Mouse (Mus musculus) adrenal gland, postnatal 14 days (tissue): ENCODE measurements at regions not wholly inside any gene's neighbourhood (a gene's known extent, or its start where the extent isn't known, plus 50 kb on each side); places are given as distances from the start of the nearest gene placed in this dataset.
"Not testable (repeated sequence)": the region's sequence is repeated elsewhere in the genome, so short reads cannot be mapped to it uniquely, and the experiment has no call there.

Experiments
- DNase-seq: peaks from one replicate; pipeline ENCODE4 v3.0.0; 2021; ENCODE audit warnings: mixed read lengths

DNA sequence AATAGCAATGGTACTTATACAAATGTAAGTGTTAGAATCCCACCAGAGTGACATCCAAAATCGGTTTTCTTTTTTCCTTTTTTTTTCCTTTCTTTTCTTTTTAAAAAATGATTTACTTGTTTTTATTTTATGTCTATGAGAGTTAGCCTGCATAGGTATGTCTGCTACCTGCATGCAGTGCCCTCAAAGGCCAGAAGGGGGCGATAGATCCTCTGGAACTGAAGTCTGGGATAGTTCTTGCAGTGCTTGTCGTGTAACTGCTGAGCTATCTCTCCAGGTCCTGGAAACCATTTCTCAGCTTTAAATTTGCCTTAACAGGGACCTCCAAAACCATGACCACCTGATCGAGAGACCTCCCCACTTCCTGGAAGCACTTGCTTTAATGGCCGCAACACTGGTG lies 93.8 kb downstream of the Defb7 start:
- peak; percentile 4 for DNase-seq

DNA sequence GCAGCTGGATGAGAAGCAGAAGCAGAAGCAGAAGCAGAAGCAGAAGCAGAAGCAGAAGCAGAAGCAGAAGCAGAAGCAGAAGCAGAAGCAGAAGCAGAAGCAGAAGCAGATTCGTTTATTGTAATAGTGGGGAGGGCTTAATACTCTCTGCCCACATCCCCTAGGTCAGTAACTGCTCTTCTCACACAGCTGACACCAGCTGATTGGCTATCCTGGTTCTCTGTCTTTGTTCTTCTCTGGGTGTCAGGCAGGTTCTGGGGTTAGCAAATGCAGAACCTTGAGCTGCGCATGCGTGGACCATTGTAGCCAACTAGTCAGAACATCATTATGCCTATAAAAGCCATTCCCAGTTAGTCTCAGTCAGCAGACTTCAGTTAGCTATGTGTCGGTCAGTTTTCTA lies 106.6 kb downstream of the Defb7 start:
- DNase-seq, result not testable (repeated sequence)

DNA sequence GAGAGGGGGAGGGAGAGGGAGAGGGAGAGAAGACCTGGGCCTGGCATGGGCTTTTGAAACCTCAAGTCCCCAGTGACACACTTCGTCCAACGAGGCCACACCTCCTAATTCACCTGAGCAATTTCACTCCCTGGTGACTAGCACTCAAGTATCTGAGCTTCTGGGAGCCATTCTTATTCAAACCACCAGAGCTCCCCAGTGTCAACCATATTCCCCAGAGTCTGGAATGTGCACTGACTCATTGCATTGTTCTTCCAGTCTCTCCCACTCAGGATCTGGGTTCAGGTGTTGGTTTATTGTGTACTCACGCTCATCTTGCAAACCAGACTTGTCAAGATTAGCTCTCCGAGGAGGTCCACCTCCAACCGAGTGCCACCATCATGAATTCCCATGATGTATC lies 111.7 kb downstream of the Defb7 start:
- no peak for DNase-seq

DNA sequence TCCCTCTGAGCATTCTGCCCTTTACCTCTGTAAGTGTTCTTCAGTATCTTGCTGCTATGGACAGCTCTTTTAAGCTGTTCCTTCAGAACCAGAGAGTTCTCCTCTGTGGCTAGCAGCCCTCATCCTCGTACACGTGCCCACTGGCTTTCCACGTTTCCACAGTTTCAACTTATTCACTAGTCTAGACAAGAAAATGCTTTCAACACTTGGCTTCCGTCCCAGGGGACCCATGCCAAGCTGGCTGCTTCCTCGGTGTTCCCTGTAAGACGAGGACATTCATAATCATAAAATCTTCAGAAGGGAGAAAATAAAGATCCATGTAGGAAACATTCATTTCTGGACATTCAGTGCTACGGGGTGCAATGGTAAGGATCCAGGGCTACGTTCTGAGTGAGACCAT lies 101.9 kb upstream of the 4930467E23Rik start:
- DNase-seq, result no peak

DNA sequence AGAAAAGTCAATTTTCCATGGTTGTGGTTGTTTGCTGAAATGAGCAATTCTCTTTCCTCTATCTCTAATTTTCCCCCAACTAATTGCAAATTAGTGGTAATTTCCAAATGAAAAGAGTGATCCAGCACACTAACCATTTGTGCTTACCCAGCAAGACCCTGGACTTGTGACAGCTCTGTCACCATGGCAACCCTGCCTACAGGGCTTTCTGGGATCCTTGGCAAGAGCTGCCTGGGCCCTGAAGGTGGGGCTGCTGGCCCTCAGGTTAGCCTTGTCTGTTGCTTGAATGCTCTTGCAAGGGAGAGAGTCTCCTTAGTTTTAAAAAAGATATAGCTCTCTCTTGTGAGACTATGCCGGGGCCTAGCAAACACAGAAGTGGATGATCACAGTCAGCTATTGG lies 80.8 kb upstream of the 4930467E23Rik start:
- DNase-seq, result not testable (repeated sequence)
